8 mouse cellular contexts compared by ENCODE assay signal in genomic region chr6:134147596-134148442, GRCm38 (mm10).
DNase-seq lines count a peak whose midpoint lies in the region; ATAC-seq and TF ChIP-seq lines count a peak whose summit lies in the region.

No protein-coding gene starts in this region.

- TF ChIP-seq CTCF in lung, postnatal 0 days (IDR thresholded peaks at IDR 0.05): no peak

- no peak overlapping the region for H3K4me2 ChIP-seq in lung, postnatal 0 days (replicated peaks; ENCODE audit: low read depth, low read length)
- no peak overlapping the region for H3K4me2 ChIP-seq in intestine, embryonic 15.5 days (replicated peaks)
- H3K4me2 ChIP-seq in neural tube, embryonic 13.5 days: peak overlapping the region; percentile 21

- H3K4me1 ChIP-seq in lung, postnatal 0 days (ENCODE audit: insufficient read depth, low read depth, low read length): peaks cover 42% of the 10 kb centered on the region
- H3K4me1 ChIP-seq in embryonic facial prominence, embryonic 10.5 days: peaks cover 49% of the 10 kb centered on the region
- H3K4me1 ChIP-seq in intestine, embryonic 15.5 days (replicated peaks): peaks cover 45% of the 10 kb centered on the region
- peaks cover 61% of the 10 kb centered on the region for H3K4me1 ChIP-seq in neural tube, embryonic 13.5 days (replicated peaks)

- DNase-seq in lung, postnatal 0 days (ENCODE audit: low spot score): peak; percentile 15
- no peak for DNase-seq in lung, postnatal 4 days
- DNase-seq in embryonic facial prominence, embryonic 10.5 days (ENCODE audit: low spot score): no peak
- DNase-seq in B cell, adult 2 months: no peak
- DNase-seq in c-Kit-positive CD71-positive TER-119-positive erythroid progenitor cells, embryonic 14.5 days (ENCODE audit: low spot score): no peak
- no peak for DNase-seq in frontal cortex, postnatal 36 days (ENCODE audit: low spot score in 2 of 2)

- TF ChIP-seq EP300 in lung, postnatal 0 days (IDR thresholded peaks at IDR 0.05): no peak

- no peak for ATAC-seq in lung, postnatal 0 days
- peak; percentile 69 for ATAC-seq in intestine, embryonic 15.5 days
- ATAC-seq in neural tube, embryonic 13.5 days (ENCODE audit: low read depth): peak; percentile 51

- H3K4me3 ChIP-seq in lung, postnatal 0 days (ENCODE audit: low read depth, low read length): no peak overlapping the region
- H3K4me3 ChIP-seq in embryonic facial prominence, embryonic 10.5 days: no peak overlapping the region
- no peak overlapping the region for H3K4me3 ChIP-seq in intestine, embryonic 15.5 days (replicated peaks)
- no peak overlapping the region for H3K4me3 ChIP-seq in neural tube, embryonic 13.5 days

- H3K27me3 ChIP-seq in lung, postnatal 0 days (replicated peaks; ENCODE audit: insufficient read depth, low read length): no peaks in the 10 kb centered on the region
- H3K27me3 ChIP-seq in embryonic facial prominence, embryonic 10.5 days (replicated peaks; ENCODE audit: low read depth, poor library complexity, severe bottlenecking): no peaks in the 10 kb centered on the region
- no peaks in the 10 kb centered on the region for H3K27me3 ChIP-seq in intestine, embryonic 15.5 days (replicated peaks)
- no peaks in the 10 kb centered on the region for H3K27me3 ChIP-seq in neural tube, embryonic 13.5 days

- H3K27ac ChIP-seq in lung, postnatal 0 days (ENCODE audit: low read length): no peak overlapping the region
- 0 out of 2 replicates have a peak overlapping the region, but pooled peaks have one; percentile 48 for H3K27ac ChIP-seq in embryonic facial prominence, embryonic 10.5 days (replicated peaks)
- peak overlapping the region; percentile 39; the same call in 1 of the 2 replicates for H3K27ac ChIP-seq in intestine, embryonic 15.5 days
- H3K27ac ChIP-seq in neural tube, embryonic 13.5 days (replicated peaks): peak overlapping the region; percentile 43

- 53% methylated on average over 22 of the region's 22 CpGs for WGBS in lung, postnatal 0 days
- 79% methylated on average over 22 of the region's 22 CpGs for WGBS in embryonic facial prominence, embryonic 10.5 days
- WGBS in intestine, embryonic 15.5 days: 47% methylated on average over 22 of the region's 22 CpGs
- WGBS in neural tube, embryonic 13.5 days: 44% methylated on average over 22 of the region's 22 CpGs

- H3K9me3 ChIP-seq in lung, postnatal 0 days (ENCODE audit: low read length): no peaks in the 10 kb centered on the region
- H3K9me3 ChIP-seq in embryonic facial prominence, embryonic 10.5 days: no peaks in the 10 kb centered on the region
- H3K9me3 ChIP-seq in intestine, embryonic 15.5 days: no peaks in the 10 kb centered on the region
- H3K9me3 ChIP-seq in neural tube, embryonic 13.5 days: no peaks in the 10 kb centered on the region

- no peak overlapping the region for H3K9ac ChIP-seq in lung, postnatal 0 days (replicated peaks; ENCODE audit: low read depth)
- H3K9ac ChIP-seq in intestine, embryonic 15.5 days: no peak overlapping the region
- H3K9ac ChIP-seq in neural tube, embryonic 13.5 days: peak overlapping the region; percentile 38; the same call in 1 of the 2 replicates

- no peaks in the 10 kb centered on the region for H3K36me3 ChIP-seq in lung, postnatal 0 days (ENCODE audit: insufficient read depth, low read length)
- peaks cover 6% of the 10 kb centered on the region; the same call in 1 of the 2 replicates for H3K36me3 ChIP-seq in embryonic facial prominence, embryonic 10.5 days (replicated peaks)
- no peaks in the 10 kb centered on the region for H3K36me3 ChIP-seq in intestine, embryonic 15.5 days
- no peaks in the 10 kb centered on the region for H3K36me3 ChIP-seq in neural tube, embryonic 13.5 days
